Mouse (Mus musculus) gastrocnemius, postnatal 14 days (tissue): ENCODE measurements around the gene Gm38431. TPM values are rescaled to one million over a fixed set of nuclear protein-coding genes. Genes with fewer than 3 reads are reported as not detected.

Experiments used
- DNase-seq: peaks from one replicate; pipeline ENCODE4 v3.0.0; 2021; ENCODE audit warnings: mixed read lengths
- intact Hi-C: fragments of 180-260 bp; cut with DNase I; formaldehyde crosslinking; loops from one replicate; pipeline ENCODE4 v1.15.1; 2025; ENCODE audit warnings: low total_unique reads
- microRNA-seq, 2 experiments: library from miRNA; unstranded; fragments of <30 nt; microRNA quantifications; one replicate each; pipeline ENCODE4 v1.2.0; 2021
- total RNA-seq, 2 experiments: library from RNA; stranded (reverse); gene quantifications; 2 replicates each; pipeline ENCODE4 v1.2.3; 2021

Gm38431 gene
- total RNA-seq, 2 experiments from 2014 or later = 0.92 to 1.1 TPM

- intact Hi-C loops = no loop called here
- DNase-seq = no peak
These were observed 63.2 kb downstream of the Gm38431 start for GRCm38 (mm10) chr9:21028560-21029110.

- no peak for DNase-seq
- intact Hi-C loops = no loop called here
These were observed 64.0 kb downstream of the Gm38431 start for GRCm38 (mm10) chr9:21027774-21028290.

- intact Hi-C loops = no loop called here
- no peak for DNase-seq
These were observed 64.9 kb downstream of the Gm38431 start for GRCm38 (mm10) chr9:21026849-21027248.

DNA sequence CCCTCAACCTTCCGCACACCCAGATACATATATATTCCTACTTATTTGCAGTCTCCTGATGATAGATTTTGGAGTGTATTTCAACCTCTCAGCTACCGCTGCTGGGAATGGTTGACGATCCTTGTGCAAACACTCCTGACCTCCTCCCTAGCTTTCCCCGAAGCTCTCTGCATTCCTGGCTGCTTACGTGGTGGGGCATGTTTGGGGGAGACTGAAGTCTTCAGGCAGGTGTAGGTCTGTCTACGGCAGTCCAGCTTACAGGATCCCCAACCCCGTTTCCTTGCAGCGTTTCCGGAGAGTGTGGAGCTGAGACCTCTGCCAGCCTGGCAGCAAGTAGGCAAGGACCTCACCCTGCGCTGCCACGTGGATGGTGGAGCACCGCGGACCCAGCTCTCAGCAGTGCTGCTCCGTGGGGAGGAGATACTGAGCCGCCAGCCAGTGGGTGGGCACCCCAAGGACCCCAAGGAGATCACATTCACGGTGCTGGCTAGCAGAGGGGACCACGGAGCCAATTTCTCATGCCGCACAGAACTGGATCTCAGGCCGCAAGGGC lies 66.5 kb downstream of the Gm38431 start:
- no peak for DNase-seq
- intact Hi-C loops = no loop called here

GRCm38 (mm10) chr9:21022726-21023125 lies 69.1 kb downstream of the Gm38431 start:
- no peak for DNase-seq
- intact Hi-C loops = no loop called here

GRCm38 (mm10) chr9:21022288-21022687 lies 69.5 kb downstream of the Gm38431 start:
- DNase-seq = no peak
- intact Hi-C loops = no loop called here

- intact Hi-C loops = no loop called here
- DNase-seq = no peak
These were observed 70.4 kb downstream of the Gm38431 start for GRCm38 (mm10) chr9:21021363-21021762.

- intact Hi-C loops = no loop called here
- DNase-seq = no peak
These were observed 73.2 kb downstream of the Gm38431 start for GRCm38 (mm10) chr9:21018600-21018999.

Small RNAs within 50 kb of the gene (microRNA-seq; reads per million reads assigned to microRNA genes)
- gene Mir1900 (0 reads per million in 2 experiments), gene Mir7082 (0 to 0.32 reads per million in 2 experiments)

Other genes with a start within 250 kb of the Gm38431 start
- 1 to 10 TPM; 3.3 to 3.4 TPM for gene A230050P20Rik, start 223.4 kb downstream of the Gm38431 start, total RNA-seq
- 1 to 10 TPM; 3.5 to 4.1 TPM for gene Angptl6, start 212.3 kb downstream of the Gm38431 start, total RNA-seq
- gene Ppan, start 203.8 kb downstream of the Gm38431 start, total RNA-seq = 10 to 100 TPM in 1 of 2 experiments, 1 to 10 TPM in 1; 9.7 to 11.9 TPM
- 100 to 1,000 TPM; 105 to 114 TPM for gene Eif3g, start 193.4 kb downstream of the Gm38431 start, total RNA-seq
- gene Dnmt1, start 132.1 kb downstream of the Gm38431 start, total RNA-seq = 10 to 100 TPM; 11.6 to 12.8 TPM
- gene S1pr2, start 115.2 kb downstream of the Gm38431 start, total RNA-seq = 1 to 10 TPM; 4.5 to 7.8 TPM
- gene Mrpl4, start 89.3 kb downstream of the Gm38431 start, total RNA-seq = 10 to 100 TPM; 50.8 to 54.9 TPM
- 1 to 10 TPM; 3.1 to 3.4 TPM for gene Icam1, start 76.0 kb downstream of the Gm38431 start, total RNA-seq
- gene Icam4, start 62.6 kb downstream of the Gm38431 start, total RNA-seq = under 1 TPM; 0.29 to 0.43 TPM
- gene Icam5, start 59.9 kb downstream of the Gm38431 start, total RNA-seq = under 1 TPM; 0.07 to 0.10 TPM
- gene Zglp1, start 24.9 kb downstream of the Gm38431 start, total RNA-seq = not detected
- gene Gm49373, start 18.9 kb downstream of the Gm38431 start, total RNA-seq = under 1 TPM in 1 of 2 experiments, not detected in 1; 0.13 TPM
- 10 to 100 TPM; 25.5 to 26.5 TPM for gene Fdx1l, start 18.4 kb downstream of the Gm38431 start, total RNA-seq
- gene Raver1, start within 50 bp of the Gm38431 start, total RNA-seq = 10 to 100 TPM; 16.2 to 19.6 TPM
- 1 to 10 TPM; 4.9 to 5.3 TPM for gene Tyk2, start 39.2 kb upstream of the Gm38431 start, total RNA-seq
- gene Cdc37, start 58.0 kb upstream of the Gm38431 start, total RNA-seq = 100 to 1,000 TPM; 138 to 139 TPM
- gene Pde4a, start 73.7 kb upstream of the Gm38431 start, total RNA-seq = 10 to 100 TPM; 26.1 to 27.1 TPM
- 10 to 100 TPM; 53.6 to 55.2 TPM for gene Keap1, start 147.4 kb upstream of the Gm38431 start, total RNA-seq
- under 1 TPM; 0.10 to 0.27 TPM for gene S1pr5, start 156.4 kb upstream of the Gm38431 start, total RNA-seq
- 10 to 100 TPM; 36.2 to 39.6 TPM for gene Atg4d, start 173.3 kb upstream of the Gm38431 start, total RNA-seq
- 10 to 100 TPM; 10.5 to 11.9 TPM for gene Kri1, start 196.0 kb upstream of the Gm38431 start, total RNA-seq
- 10 to 100 TPM; 12.0 to 13.2 TPM for gene Cdkn2d, start 199.4 kb upstream of the Gm38431 start, total RNA-seq
- not detected for gene Ap1m2, start 220.3 kb upstream of the Gm38431 start, total RNA-seq
- 100 to 1,000 TPM; 104 to 117 TPM for gene Slc44a2, start 228.7 kb upstream of the Gm38431 start, total RNA-seq